Mouse (Mus musculus) liver, embryonic 11.5 days (tissue): ENCODE results near the gene Ints1. TPM values are rescaled to one million over a fixed set of nuclear protein-coding genes. Genes with fewer than 3 reads are reported as not detected.
A peak's percentile ranks its signal among the peaks of the same experiment; 100 is the strongest.

Experiments used
- ATAC-seq: fragments of 200-750 bp; cut with Nextera tagmentation; replicated peaks from 2 replicates; pipeline ENCODE4 v1.8.0; 2017; ENCODE audit warnings: moderate number of reproducible peaks, mild to moderate bottlenecking, moderate TSS enrichment, moderate library complexity; ENCODE audit not compliant: low FRiP score
- DNase-seq: peaks from one replicate; pipeline ENCODE4 v3.0.0-alpha.2; 2017; ENCODE audit warnings: low spot score
- H3K27ac ChIP-seq: fragments of 300-500 bp; sonication (generic); 2 replicates; pipeline ENCODE4 v1.5.1; 2014; ENCODE audit warnings: mild to moderate bottlenecking, low read depth, low read length, control low read depth
- H3K27me3 ChIP-seq: fragments of 300-500 bp; sonication (generic); replicated peaks from 2 replicates; pipeline ENCODE4 v1.6.1; 2014; ENCODE audit warnings: low read length, mixed read lengths; ENCODE audit not compliant: control insufficient read depth, insufficient read depth
- H3K36me3 ChIP-seq: fragments of 300-500 bp; sonication (generic); 2 replicates; pipeline ENCODE4 v1.6.1; 2014; ENCODE audit warnings: mild to moderate bottlenecking, low read length, moderate library complexity, mixed read lengths; ENCODE audit not compliant: control insufficient read depth, insufficient read depth
- H3K4me1 ChIP-seq: fragments of 300-500 bp; sonication (generic); replicated peaks from 2 replicates; pipeline ENCODE4 v1.6.1; 2014; ENCODE audit warnings: low read length, mixed read lengths; ENCODE audit not compliant: control insufficient read depth, insufficient read depth
- H3K4me2 ChIP-seq: fragments of 300-500 bp; sonication (generic); 2 replicates; pipeline ENCODE4 v1.6.1; 2014; ENCODE audit warnings: mild to moderate bottlenecking, control low read depth, moderate library complexity
- H3K4me3 ChIP-seq: fragments of 300-500 bp; sonication (generic); 2 replicates; pipeline ENCODE4 v1.5.1; 2014; ENCODE audit warnings: low read depth, low read length, control low read depth
- H3K9ac ChIP-seq: fragments of 300-500 bp; sonication (generic); 2 replicates; pipeline ENCODE4 v1.6.1; 2014; ENCODE audit warnings: low read depth, low read length, control low read depth
- H3K9me3 ChIP-seq: fragments of 300-500 bp; sonication (generic); 2 replicates; pipeline ENCODE4 v1.6.1; 2016; ENCODE audit warnings: low read length, inconsistent platforms, mixed read lengths; ENCODE audit not compliant: control insufficient read depth
- WGBS: fragments of 180-500 bp; shearing (Covaris S2); extraction: QIAGEN DNeasy Blood & Tissue Kit; methylation state at CpG from one replicate; pipeline ENCODE4 v1.1.7; 2014; 5-methylcytosine and 5-hydroxymethylcytosine counted together
- polyA plus RNA-seq: library from polyadenylated mRNA; unstranded; fragments of >200 nt; fragmentation: Nextera tagmentation; extraction: Ambion mirVana; gene quantifications from 2 replicates; pipeline ENCODE4 v1.2.1, GENCODE M21; 2014

The Ints1 gene
- polyA plus RNA-seq, 1 experiment from 2014 or later = 34.9 TPM

- Histone ChIP-seq H3K9me3 (no peaks in the 10 kb centered on the region), H3K4me1 (peaks cover 49% of the 10 kb centered on the region), H3K4me3 (peak within 1 kb of the TSS; percentile 99), H3K27ac (peak within 1 kb of the TSS; percentile 92), H3K4me2 (peak within 1 kb of the TSS; percentile 70), H3K9ac (peak within 1 kb of the TSS; percentile 96), H3K27me3 (no peaks in the 10 kb centered on the region), H3K36me3 (peaks cover 3% of the 10 kb centered on the region; the same call in 1 of the 2 replicates)
- DNase-seq = peak; percentile 99
- peak; percentile 90 for ATAC-seq
- whole genome bisulfite sequencing = under 1% methylated on average over 92 of the region's 92 CpGs
Measured at GRCm38 (mm10) chr5:139791227-139792158, 16.0 kb upstream of the Ints1 start, which contains the start of gene Mafk. TSS of gene Mafk (plus strand) at chr5:139791513.

GRCm38 (mm10) chr5:139789466-139789865 is 14.0 kb upstream of the Ints1 start:
- Histone ChIP-seq H3K4me2 (no peak overlapping the region), H3K9me3 (no peaks in the 10 kb centered on the region), H3K27me3 (no peaks in the 10 kb centered on the region), H3K27ac (0 out of 2 replicates have a peak overlapping the region, but pooled peaks have one; percentile 1), H3K36me3 (no peaks in the 10 kb centered on the region), H3K9ac (no peak overlapping the region), H3K4me1 (peaks cover 29% of the 10 kb centered on the region), H3K4me3 (no peak overlapping the region)
- 45% methylated on average over 4 of the region's 4 CpGs for WGBS
- ATAC-seq (no peak), DNase-seq (no peak)

- H3K27me3 ChIP-seq = no peaks in the 10 kb centered on the region
- no peak overlapping the region for H3K4me3 ChIP-seq
- no peak overlapping the region for H3K9ac ChIP-seq
- no peaks in the 10 kb centered on the region for H3K9me3 ChIP-seq
- no peaks in the 10 kb centered on the region for H3K36me3 ChIP-seq
- H3K4me2 ChIP-seq = no peak overlapping the region
- no peaks in the 10 kb centered on the region for H3K4me1 ChIP-seq
- no peak overlapping the region for H3K27ac ChIP-seq
- ATAC-seq = no peak
- DNase-seq = no peak
- 81% methylated on average over 8 of the region's 8 CpGs for WGBS
Measured at GRCm38 (mm10) chr5:139781406-139781805, 5.9 kb upstream of the Ints1 start.

- Histone ChIP-seq H3K27ac (no peak overlapping the region), H3K4me3 (no peak overlapping the region), H3K9me3 (no peaks in the 10 kb centered on the region), H3K27me3 (no peaks in the 10 kb centered on the region), H3K4me1 (peaks cover 9% of the 10 kb centered on the region), H3K4me2 (no peak overlapping the region), H3K9ac (no peak overlapping the region), H3K36me3 (peaks cover 10% of the 10 kb centered on the region)
- DNase-seq (no peak), ATAC-seq (no peak)
- 74% methylated on average over 5 of the region's 5 CpGs for WGBS
Measured at GRCm38 (mm10) chr5:139776966-139777365, 1.5 kb upstream of the Ints1 start.

GRCm38 (mm10) chr5:139768216-139768615 is 7.3 kb downstream of the Ints1 start:
- H3K4me1 ChIP-seq = no peaks in the 10 kb centered on the region
- H3K27me3 ChIP-seq = no peaks in the 10 kb centered on the region
- peaks cover 72% of the 10 kb centered on the region for H3K36me3 ChIP-seq
- no peak overlapping the region for H3K9ac ChIP-seq
- H3K4me3 ChIP-seq = no peak overlapping the region
- H3K4me2 ChIP-seq = no peak overlapping the region
- WGBS = 91% methylated on average over 8 of the region's 8 CpGs
- ATAC-seq (no peak), DNase-seq (no peak)
- H3K27ac ChIP-seq = no peak overlapping the region
- H3K9me3 ChIP-seq = no peaks in the 10 kb centered on the region

- WGBS = 79% methylated on average over 11 of the region's 11 CpGs
- ATAC-seq = no peak; the same call in 1 of the 2 replicates
Measured at GRCm38 (mm10) chr5:139764296-139764695, 11.2 kb downstream of the Ints1 start.

GRCm38 (mm10) chr5:139758096-139758495 is 17.4 kb downstream of the Ints1 start:
- Histone ChIP-seq H3K27me3 (no peaks in the 10 kb centered on the region), H3K27ac (no peak overlapping the region)

More at GRCm38 (mm10) chr5:139764296-139764695, 11.2 kb downstream of the Ints1 start:
- Histone ChIP-seq H3K27me3 (no peaks in the 10 kb centered on the region), H3K9ac (no peak overlapping the region), H3K4me2 (no peak overlapping the region), H3K4me3 (no peak overlapping the region), H3K36me3 (peaks cover 63% of the 10 kb centered on the region), H3K27ac (no peak overlapping the region), H3K4me1 (no peaks in the 10 kb centered on the region), H3K9me3 (no peaks in the 10 kb centered on the region)
- no peak for DNase-seq

GRCm38 (mm10) chr5:139756586-139756985 is 18.9 kb downstream of the Ints1 start:
- Histone ChIP-seq H3K4me2 (no peak overlapping the region), H3K27me3 (no peaks in the 10 kb centered on the region), H3K4me1 (no peaks in the 10 kb centered on the region), H3K9me3 (no peaks in the 10 kb centered on the region), H3K9ac (no peak overlapping the region), H3K4me3 (no peak overlapping the region), H3K36me3 (peaks cover 33% of the 10 kb centered on the region), H3K27ac (no peak overlapping the region)
- 93% methylated on average over 2 of the region's 2 CpGs for WGBS
- ATAC-seq (0 out of 2 replicates have a peak, but pooled peaks have one; percentile 11), DNase-seq (no peak)

More at GRCm38 (mm10) chr5:139758096-139758495, 17.4 kb downstream of the Ints1 start:
- H3K4me1 ChIP-seq = no peaks in the 10 kb centered on the region
- H3K9ac ChIP-seq = no peak overlapping the region
- ATAC-seq (no peak), DNase-seq (no peak)
- H3K9me3 ChIP-seq = no peaks in the 10 kb centered on the region
- H3K36me3 ChIP-seq = peaks cover 46% of the 10 kb centered on the region
- H3K4me3 ChIP-seq = no peak overlapping the region
- H3K4me2 ChIP-seq = no peak overlapping the region
- 90% methylated on average over 16 of the region's 16 CpGs for WGBS
